Mouse (Mus musculus) spleen, adult 2 months (tissue): Measurements from ENCODE around the gene 1700080O16Rik. TPM values are rescaled to one million over a fixed set of nuclear protein-coding genes. Genes with fewer than 3 reads are reported as not detected.

Experiments used
- DNase-seq, 2 experiments: peaks; one replicate each; pipeline versions ENCODE4 v3.0.0 to v3.0.0-alpha.2; 2012 to 2021; ENCODE audit warnings: low spot score in 2 of 2, low read depth in 1 of 2
- H3K27ac ChIP-seq: fragments of 200-500 bp; 2 replicates; pipeline ENCODE4 v1.5.1; 2012; ENCODE audit warnings: low read length, inconsistent platforms; ENCODE audit not compliant: insufficient read depth
- H3K27me3 ChIP-seq: fragments of 200-500 bp; 2 replicates; pipeline ENCODE4 v1.6.1; 2012; ENCODE audit warnings: mild to moderate bottlenecking, moderate library complexity, low read length, inconsistent platforms; ENCODE audit not compliant: control insufficient read depth, insufficient read depth
- H3K36me3 ChIP-seq: fragments of 200-500 bp; 2 replicates; pipeline ENCODE4 v1.6.1; 2012; ENCODE audit warnings: mild to moderate bottlenecking, low read length, inconsistent platforms; ENCODE audit not compliant: control insufficient read depth, insufficient read depth
- H3K4me1 ChIP-seq: fragments of 200-500 bp; 2 replicates; pipeline ENCODE4 v1.6.1; 2011; ENCODE audit warnings: inconsistent platforms; ENCODE audit not compliant: control insufficient read depth, insufficient read depth, insufficient read length
- H3K4me3 ChIP-seq: fragments of 200-500 bp; 2 replicates; pipeline ENCODE4 v1.5.1; 2011; ENCODE audit warnings: mild to moderate bottlenecking, inconsistent platforms; ENCODE audit not compliant: insufficient read depth, insufficient read length; ENCODE audit errors: extremely low read depth
- CTCF ChIP-seq: fragments of 200-500 bp; IDR thresholded peaks from 2 replicates; pipeline ENCODE4 v1.5.1; 2011; ENCODE audit warnings: mild to moderate bottlenecking, inconsistent platforms; ENCODE audit not compliant: insufficient read depth, insufficient read length, insufficient replicate concordance; ENCODE audit errors: extremely low read depth
- POLR2A ChIP-seq: fragments of 200-500 bp; IDR thresholded peaks from 2 replicates; pipeline ENCODE4 v1.6.1; 2011; ENCODE audit warnings: low read depth, low read length, inconsistent platforms
- WGBS: fragments of 180-500 bp; shearing (Covaris S2); methylation state at CpG from one replicate; pipeline ENCODE4 v1.1.7; 2018; 5-methylcytosine and 5-hydroxymethylcytosine counted together
- polyA plus RNA-seq: library from polyadenylated mRNA; depleted of rRNA; stranded (reverse); fragments of >200 nt; gene quantifications from 2 replicates; pipeline ENCODE4 v1.2.3, GENCODE M21; 2012; rRNA removed

Gene 1700080O16Rik
- not detected in 2 replicates for polyA plus RNA-seq

DNA sequence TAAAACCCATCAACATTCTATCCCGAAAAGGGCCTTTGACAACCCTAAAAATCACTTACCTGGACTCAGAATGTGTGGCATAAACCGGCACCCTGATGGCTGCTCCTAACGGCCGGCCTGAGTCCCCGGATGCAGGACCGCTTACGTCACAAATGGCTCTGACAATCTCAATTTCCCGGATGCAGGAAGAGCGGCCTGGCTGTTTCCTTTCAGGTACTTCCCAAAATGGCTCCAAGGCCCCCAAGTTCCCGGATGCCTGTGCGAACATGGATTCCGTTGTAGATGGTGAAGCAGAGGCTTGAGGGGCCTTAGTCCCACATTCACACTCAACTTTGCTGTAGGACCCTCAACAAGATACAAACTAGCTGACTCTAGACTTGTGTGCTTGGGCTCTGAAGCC, at the start of gene 1700080O16Rik:
Gene 1700080O16Rik (minus strand): TSS at position 101 of the 400 bp plus-strand sequence.
- H3K27me3 ChIP-seq, result no peaks in the 10 kb centered on the region
- H3K4me1 ChIP-seq, result no peaks in the 10 kb centered on the region
- no peak for DNase-seq
- no peak within 1 kb of the TSS for H3K27ac ChIP-seq
- H3K36me3 ChIP-seq, result no peaks in the 10 kb centered on the region
- WGBS, result 93% methylated on average over 12 of the region's 12 CpGs
- no peak within 1 kb of the TSS for H3K4me3 ChIP-seq
- no peak for TF ChIP-seq POLR2A
- no peak for TF ChIP-seq CTCF

DNA sequence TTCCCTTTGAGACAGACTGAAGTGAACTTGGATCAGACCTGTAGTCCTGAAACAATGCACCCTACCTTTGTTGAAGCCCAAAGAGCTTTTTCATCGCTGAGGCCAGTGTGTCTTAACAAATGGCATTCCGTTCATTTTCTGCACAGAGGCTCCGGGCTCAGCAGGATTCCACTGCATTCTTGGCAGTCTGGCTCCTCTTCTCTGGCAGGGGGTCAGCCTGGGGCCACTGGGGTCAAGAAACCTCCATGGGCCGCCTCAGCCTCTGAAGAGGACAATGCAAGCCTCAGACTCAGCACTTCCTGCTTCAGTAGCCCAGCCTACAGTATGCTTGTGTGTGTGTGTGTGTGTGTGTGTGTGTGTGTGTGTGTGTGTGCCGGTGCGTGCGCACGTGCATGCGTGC, 45.1 kb upstream of the 1700080O16Rik start:
- H3K4me1 ChIP-seq, result no peaks in the 10 kb centered on the region
- H3K4me3 ChIP-seq, result no peak overlapping the region
- 74% methylated on average over 9 of the region's 9 CpGs for WGBS
- no peak for TF ChIP-seq POLR2A
- TF ChIP-seq CTCF, result no peak
- no peaks in the 10 kb centered on the region for H3K27me3 ChIP-seq
- no peaks in the 10 kb centered on the region for H3K36me3 ChIP-seq
- H3K27ac ChIP-seq, result no peak overlapping the region
- no peak for DNase-seq

DNA sequence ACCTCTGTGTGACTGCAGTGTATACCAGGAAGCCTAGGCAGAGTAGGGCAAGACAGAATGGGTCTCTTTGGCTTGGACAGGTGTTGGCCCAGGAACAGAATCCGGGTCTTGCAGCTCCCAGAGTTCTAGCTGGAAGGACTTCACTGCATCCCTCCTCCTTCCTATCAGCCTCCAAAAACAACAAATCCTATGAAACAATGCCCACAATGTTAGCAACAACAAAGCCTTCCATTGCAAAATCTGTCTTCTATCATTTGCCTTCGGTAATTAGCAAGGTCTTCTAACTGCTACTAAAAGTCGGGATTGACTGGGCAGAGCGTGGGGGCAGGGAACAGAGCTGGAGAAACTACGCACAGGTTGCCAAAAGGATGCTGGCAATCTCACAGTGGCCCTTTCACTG, 27.5 kb upstream of the 1700080O16Rik start:
- H3K4me3 ChIP-seq, result no peak overlapping the region
- 77% methylated on average over 5 of the region's 5 CpGs for WGBS

DNA sequence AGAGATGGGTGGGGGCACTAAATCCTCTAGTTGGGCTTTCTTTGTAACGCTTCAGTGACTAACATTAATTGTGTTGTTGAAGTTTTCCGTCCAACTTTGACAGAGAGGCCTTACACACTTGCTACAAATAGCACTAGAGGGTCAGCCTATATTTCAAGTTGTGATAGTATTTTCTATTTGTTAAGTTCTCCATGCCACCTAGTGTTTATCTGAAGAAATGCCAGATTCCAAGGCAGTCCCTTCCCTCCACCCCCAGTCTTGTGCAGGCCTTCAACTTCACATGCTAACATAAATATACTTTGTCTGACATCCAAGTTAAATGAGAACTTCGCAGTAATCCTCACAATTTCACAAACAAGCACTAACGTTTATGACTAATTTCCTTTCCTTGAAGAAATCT, 26.9 kb upstream of the 1700080O16Rik start:
- Histone ChIP-seq H3K27ac (no peak overlapping the region), H3K4me1 (no peaks in the 10 kb centered on the region), H3K4me3 (no peak overlapping the region), H3K36me3 (no peaks in the 10 kb centered on the region), H3K27me3 (no peaks in the 10 kb centered on the region)
- 73% methylated on average over 4 of the region's 4 CpGs for WGBS
- no peak for TF ChIP-seq POLR2A
- no peak for TF ChIP-seq CTCF
- no peak for DNase-seq

More for the DNA sequence above, 27.5 kb upstream of the 1700080O16Rik start:
- Histone ChIP-seq H3K27me3 (no peaks in the 10 kb centered on the region), H3K27ac (no peak overlapping the region), H3K36me3 (no peaks in the 10 kb centered on the region), H3K4me1 (no peaks in the 10 kb centered on the region)
- TF ChIP-seq POLR2A, result no peak
- no peak for TF ChIP-seq CTCF
- no peak for DNase-seq

DNA sequence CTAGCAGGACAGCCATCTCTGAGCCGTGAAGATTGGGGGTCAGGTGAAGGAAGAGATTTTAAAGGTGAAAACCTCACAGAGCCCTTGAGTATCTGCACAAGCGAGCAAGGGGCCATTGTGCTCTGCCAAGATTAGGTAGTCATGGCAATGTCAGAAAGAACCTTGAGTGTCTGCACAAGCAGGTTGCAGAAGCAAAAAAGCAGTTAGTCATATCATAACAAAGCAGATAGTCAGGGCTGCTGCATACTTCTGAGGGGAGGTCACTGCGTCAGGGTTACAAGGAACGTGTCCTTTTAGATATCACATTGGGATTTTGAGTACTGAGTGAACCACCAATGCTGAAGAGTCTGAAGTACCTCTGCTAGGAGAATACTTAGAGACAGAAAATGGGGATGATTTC, 3.8 kb upstream of the 1700080O16Rik start:
- no peak overlapping the region for H3K27ac ChIP-seq
- H3K4me1 ChIP-seq, result no peaks in the 10 kb centered on the region
- 82% methylated on average over 4 of the region's 4 CpGs for WGBS
- no peak for TF ChIP-seq POLR2A
- TF ChIP-seq CTCF, result no peak
- no peaks in the 10 kb centered on the region for H3K27me3 ChIP-seq
- DNase-seq, result no peak
- H3K36me3 ChIP-seq, result no peaks in the 10 kb centered on the region
- no peak overlapping the region for H3K4me3 ChIP-seq

DNA sequence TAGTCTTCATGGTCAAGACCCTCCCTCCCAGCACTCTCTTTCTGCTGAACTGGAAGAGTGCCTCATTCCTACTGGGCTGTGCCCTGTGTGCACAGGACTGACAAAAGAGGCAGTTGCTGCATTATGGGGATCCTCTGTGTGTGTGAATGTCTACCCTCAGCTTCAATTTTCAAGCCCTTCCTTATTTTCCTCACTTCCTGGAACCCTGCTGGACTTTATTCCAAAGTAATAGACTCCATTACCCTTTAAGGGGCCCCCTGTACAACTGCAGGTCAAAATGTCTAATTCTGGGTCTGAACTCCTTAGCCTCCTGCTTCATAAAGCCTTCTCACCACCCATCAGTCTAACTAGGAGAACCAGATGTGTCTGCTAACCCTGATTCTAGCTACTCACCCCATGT, 2.0 kb upstream of the 1700080O16Rik start:
- no peaks in the 10 kb centered on the region for H3K27me3 ChIP-seq
- TF ChIP-seq POLR2A (no peak), CTCF (no peak)

DNA sequence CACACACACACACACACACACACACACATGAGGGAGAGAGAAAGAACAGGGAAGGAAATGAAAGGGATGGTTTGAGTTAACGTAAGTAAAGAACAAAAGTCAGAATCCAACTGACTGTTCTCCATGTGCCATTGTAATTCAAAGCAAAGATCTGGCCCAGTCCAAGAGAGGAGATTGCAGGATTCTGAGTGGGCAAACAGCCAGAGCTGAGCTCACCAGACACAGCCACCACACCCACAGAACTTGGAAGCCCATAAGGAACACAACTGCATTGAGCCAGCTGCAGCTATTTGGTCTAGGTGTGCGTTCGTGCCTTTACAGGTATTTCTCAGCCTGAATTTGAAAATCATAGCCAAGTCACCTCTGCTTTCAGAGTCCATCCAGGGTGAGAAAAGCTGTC, 24.5 kb downstream of the 1700080O16Rik start:
- Histone ChIP-seq H3K4me3 (no peak overlapping the region), H3K4me1 (no peaks in the 10 kb centered on the region), H3K27me3 (no peaks in the 10 kb centered on the region), H3K36me3 (no peaks in the 10 kb centered on the region), H3K27ac (no peak overlapping the region)
- 87% methylated on average over 3 of the region's 3 CpGs for WGBS
- TF ChIP-seq CTCF (no peak), POLR2A (no peak)
- no peak for DNase-seq

More for the DNA sequence above, 2.0 kb upstream of the 1700080O16Rik start:
- Histone ChIP-seq H3K4me3 (no peak overlapping the region), H3K27ac (no peak overlapping the region), H3K36me3 (no peaks in the 10 kb centered on the region), H3K4me1 (no peaks in the 10 kb centered on the region)
- DNase-seq, result no peak
